Comparison of ENCODE assay signal across 13 mouse cellular contexts in the genomic region with DNA sequence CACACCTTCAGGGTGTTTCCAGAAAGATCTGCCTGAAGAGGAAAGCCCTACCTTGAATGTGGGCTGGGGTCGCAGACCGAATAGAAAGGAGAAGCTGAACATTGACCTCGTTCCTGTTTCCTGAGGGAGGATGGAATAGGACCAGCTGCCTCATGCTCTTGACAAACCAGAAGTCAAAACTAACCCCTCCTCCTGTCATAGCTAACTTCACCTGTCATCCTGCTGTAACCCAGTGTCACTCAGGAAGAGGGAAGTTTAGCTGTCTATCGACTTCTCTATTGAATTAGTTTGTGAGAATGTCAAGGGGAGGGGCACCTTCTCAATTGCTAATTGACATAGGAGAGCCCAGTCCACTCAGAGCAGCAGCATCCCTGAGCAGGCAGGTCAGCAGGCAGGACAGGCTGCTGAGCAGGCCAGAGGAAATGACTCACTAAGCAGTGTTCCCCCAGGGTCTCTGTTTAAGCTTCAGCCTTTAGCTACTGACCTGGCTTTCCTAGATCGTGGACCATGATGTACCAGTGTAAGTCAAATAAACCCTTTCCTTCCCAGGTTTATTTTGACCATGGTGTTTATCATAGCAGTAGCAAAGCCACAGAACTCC. TPM values are rescaled to one million over a fixed set of nuclear protein-coding genes. Genes with fewer than 3 reads are reported as not detected.
"Had no signal": no experiment of that assay in that cellular context is flagged by ENCODE, and none has a peak within 500 bp of the region (broad histone marks: within the 10 kb centered on the region; RNA-seq: fewer than 3 reads in every experiment).

No protein-coding gene starts in this region.

- H3K4me2 ChIP-seq: limb, embryonic 15.5 days; liver, embryonic 12.5 days; lung, embryonic 14.5 days; neural tube, embryonic 12.5 days had no signal

- H3K36me3 ChIP-seq: limb, embryonic 15.5 days; liver, embryonic 12.5 days; midbrain, embryonic 10.5 days; neural tube, embryonic 12.5 days had no signal

- H3K4me3 ChIP-seq: limb, embryonic 15.5 days; liver, embryonic 12.5 days; midbrain, embryonic 10.5 days; neural tube, embryonic 12.5 days had no signal

- H3K4me1 ChIP-seq: liver, embryonic 12.5 days; midbrain, embryonic 10.5 days; neural tube, embryonic 12.5 days had no signal

- H3K27me3 ChIP-seq: limb, embryonic 15.5 days; liver, embryonic 12.5 days; neural tube, embryonic 12.5 days had no signal

- H3K27ac ChIP-seq: limb, embryonic 15.5 days; liver, embryonic 12.5 days; midbrain, embryonic 10.5 days; neural tube, embryonic 12.5 days had no signal

- H3K9ac ChIP-seq: limb, embryonic 15.5 days; liver, embryonic 12.5 days; lung, embryonic 14.5 days; neural tube, embryonic 12.5 days had no signal

- DNase-seq: kidney, postnatal 25 days; layer of hippocampus, postnatal 36 days; lung, embryonic 14.5 days; midbrain, embryonic 14.5 days; retina, postnatal 1 day; right cerebral cortex, postnatal 14 days; thymus, postnatal 36 days had no signal

- ATAC-seq: liver, embryonic 12.5 days had no signal

- H3K9me3 ChIP-seq: limb, embryonic 15.5 days; liver, embryonic 12.5 days; midbrain, embryonic 10.5 days; neural tube, embryonic 12.5 days had no signal

RNA-seq across cellular contexts. Expression of a gene that starts 54.7 kb away (rescaled TPM):
- total RNA-seq: monocyte, adult 5-6 weeks had no signal
- polyA plus RNA-seq: liver, embryonic 12.5 days; thymus, postnatal 0 days had no signal
